Mouse (Mus musculus) heart, embryonic 12.5 days (tissue): ENCODE measurements at regions not wholly inside any gene's neighbourhood (a gene's known extent, or its start where the extent isn't known, plus 50 kb on each side); places are given as distances from the start of the nearest gene placed in this dataset.
A peak's percentile ranks its signal among the peaks of the same experiment; 100 is the strongest.

Experiments used
- ATAC-seq: fragments of 200-750 bp; cut with Nextera tagmentation; 2 replicates; pipeline ENCODE4 v1.8.0; 2017; ENCODE audit warnings: moderate TSS enrichment, moderate library complexity; ENCODE audit not compliant: insufficient number of reproducible peaks, low FRiP score
- H3K27ac ChIP-seq: fragments of 300-500 bp; sonication (generic); 2 replicates; pipeline ENCODE4 v1.5.1; 2016; ENCODE audit warnings: mild to moderate bottlenecking, moderate library complexity; ENCODE audit not compliant: poor library complexity, severe bottlenecking
- H3K27me3 ChIP-seq: fragments of 300-500 bp; sonication (generic); replicated peaks from 2 replicates; pipeline ENCODE4 v1.6.1; 2016; ENCODE audit warnings: mild to moderate bottlenecking, moderate library complexity
- H3K36me3 ChIP-seq: fragments of 300-500 bp; sonication (generic); 2 replicates; pipeline ENCODE4 v1.6.1; 2016; ENCODE audit warnings: mild to moderate bottlenecking, moderate library complexity
- H3K4me1 ChIP-seq: fragments of 300-500 bp; sonication (generic); replicated peaks from 2 replicates; pipeline ENCODE4 v1.6.1; 2016; ENCODE audit warnings: mild to moderate bottlenecking
- H3K4me2 ChIP-seq: fragments of 300-500 bp; sonication (generic); 2 replicates; pipeline ENCODE4 v1.6.1; 2016; ENCODE audit warnings: mild to moderate bottlenecking, moderate library complexity
- H3K4me3 ChIP-seq: fragments of 300-500 bp; sonication (generic); 2 replicates; pipeline ENCODE4 v1.5.1; 2016; ENCODE audit warnings: mild to moderate bottlenecking
- H3K9ac ChIP-seq: fragments of 300-500 bp; sonication (generic); 2 replicates; pipeline ENCODE4 v1.6.1; 2016; ENCODE audit warnings: mild to moderate bottlenecking, moderate library complexity
- H3K9me3 ChIP-seq: fragments of 300-500 bp; sonication (generic); replicated peaks from 2 replicates; pipeline ENCODE4 v1.6.1; 2016; ENCODE audit warnings: mild to moderate bottlenecking, moderate library complexity
- WGBS: fragments of 180-500 bp; shearing (Covaris S2); methylation state at CpG from one replicate; pipeline ENCODE4 v1.1.7; 2016; 5-methylcytosine and 5-hydroxymethylcytosine counted together

- WGBS: 68% methylated on average over 7 of the region's 7 CpGs
- no peak overlapping the region for H3K9ac ChIP-seq
- no peak overlapping the region for H3K4me2 ChIP-seq
- no peaks in the 10 kb centered on the region for H3K36me3 ChIP-seq
- H3K9me3 ChIP-seq: no peaks in the 10 kb centered on the region
- no peak for ATAC-seq
- no peaks in the 10 kb centered on the region for H3K27me3 ChIP-seq
- no peaks in the 10 kb centered on the region for H3K4me1 ChIP-seq
- H3K27ac ChIP-seq: no peak overlapping the region
- no peak overlapping the region for H3K4me3 ChIP-seq
Observed at GRCm38 (mm10) chr14:86204582-86204981, 936.5 kb downstream of the Diaph3 start.

GRCm38 (mm10) chr14:86197864-86198263, 943.2 kb downstream of the Diaph3 start:
- H3K36me3 ChIP-seq: no peaks in the 10 kb centered on the region
- H3K27me3 ChIP-seq: no peaks in the 10 kb centered on the region
- WGBS: 81% methylated on average over 4 of the region's 4 CpGs
- no peak overlapping the region for H3K4me2 ChIP-seq
- no peaks in the 10 kb centered on the region for H3K4me1 ChIP-seq
- H3K9ac ChIP-seq: no peak overlapping the region
- no peak overlapping the region for H3K4me3 ChIP-seq
- H3K27ac ChIP-seq: no peak overlapping the region
- H3K9me3 ChIP-seq: no peaks in the 10 kb centered on the region
- no peak for ATAC-seq

GRCm38 (mm10) chr14:86184663-86185381, 956.2 kb downstream of the Diaph3 start:
- Histone ChIP-seq H3K27me3 (no peaks in the 10 kb centered on the region), H3K4me2 (no peak overlapping the region), H3K4me3 (no peak overlapping the region), H3K9ac (no peak overlapping the region), H3K27ac (no peak overlapping the region), H3K4me1 (peaks cover 6% of the 10 kb centered on the region; the same call in 1 of the 2 replicates), H3K9me3 (no peaks in the 10 kb centered on the region), H3K36me3 (no peaks in the 10 kb centered on the region)
- no peak for ATAC-seq
- 61% methylated on average over 4 of the region's 4 CpGs for WGBS

GRCm38 (mm10) chr14:86178517-86178916, 962.5 kb downstream of the Diaph3 start:
- no peak overlapping the region for H3K4me3 ChIP-seq
- WGBS: 63% methylated on average over 4 of the region's 4 CpGs
- no peak for ATAC-seq
- no peaks in the 10 kb centered on the region for H3K4me1 ChIP-seq
- H3K4me2 ChIP-seq: no peak overlapping the region
- no peaks in the 10 kb centered on the region for H3K9me3 ChIP-seq
- H3K27ac ChIP-seq: no peak overlapping the region
- H3K27me3 ChIP-seq: no peaks in the 10 kb centered on the region
- H3K36me3 ChIP-seq: no peaks in the 10 kb centered on the region
- no peak overlapping the region for H3K9ac ChIP-seq

GRCm38 (mm10) chr14:86171118-86171517, 969.9 kb downstream of the Diaph3 start:
- 0 out of 2 replicates have a peak overlapping the region, but pooled peaks have one; percentile 27 for H3K27ac ChIP-seq
- no peak overlapping the region for H3K9ac ChIP-seq
- no peaks in the 10 kb centered on the region for H3K27me3 ChIP-seq
- ATAC-seq: 0 out of 2 replicates have a peak, but pooled peaks have one; percentile 33
- H3K9me3 ChIP-seq: no peaks in the 10 kb centered on the region
- 9% methylated on average over 1 of the region's 1 CpGs for WGBS
- no peak overlapping the region for H3K4me3 ChIP-seq
- no peak overlapping the region for H3K4me2 ChIP-seq
- no peaks in the 10 kb centered on the region for H3K36me3 ChIP-seq
- H3K4me1 ChIP-seq: peaks cover 7% of the 10 kb centered on the region; the same call in 1 of the 2 replicates

- Histone ChIP-seq H3K9ac (no peak overlapping the region), H3K27ac (no peak overlapping the region), H3K4me2 (no peak overlapping the region), H3K27me3 (no peaks in the 10 kb centered on the region), H3K36me3 (no peaks in the 10 kb centered on the region), H3K9me3 (no peaks in the 10 kb centered on the region), H3K4me1 (no peaks in the 10 kb centered on the region), H3K4me3 (no peak overlapping the region)
- 86% methylated on average over 10 of the region's 10 CpGs for WGBS
- ATAC-seq: no peak
Observed at GRCm38 (mm10) chr14:86159151-86159550, 981.9 kb downstream of the Diaph3 start.

GRCm38 (mm10) chr14:86154688-86155087, 986.3 kb downstream of the Diaph3 start:
- no peak overlapping the region for H3K9ac ChIP-seq
- H3K27ac ChIP-seq: no peak overlapping the region
- no peaks in the 10 kb centered on the region for H3K27me3 ChIP-seq
- H3K36me3 ChIP-seq: no peaks in the 10 kb centered on the region
- no peak overlapping the region for H3K4me3 ChIP-seq
- no peaks in the 10 kb centered on the region for H3K9me3 ChIP-seq
- H3K4me2 ChIP-seq: no peak overlapping the region
- no peaks in the 10 kb centered on the region for H3K4me1 ChIP-seq
- WGBS: 88% methylated on average over 3 of the region's 3 CpGs
- ATAC-seq: no peak

- H3K4me2 ChIP-seq: no peak overlapping the region
- H3K4me1 ChIP-seq: no peaks in the 10 kb centered on the region
- H3K9me3 ChIP-seq: no peaks in the 10 kb centered on the region
- H3K27ac ChIP-seq: no peak overlapping the region
- ATAC-seq: no peak
- no peaks in the 10 kb centered on the region for H3K36me3 ChIP-seq
- 86% methylated on average over 1 of the region's 1 CpGs for WGBS
- H3K9ac ChIP-seq: no peak overlapping the region
- H3K4me3 ChIP-seq: no peak overlapping the region
- no peaks in the 10 kb centered on the region for H3K27me3 ChIP-seq
Observed at GRCm38 (mm10) chr14:86151276-86151675, 989.8 kb downstream of the Diaph3 start.

- H3K9ac ChIP-seq: no peak overlapping the region
- no peak for ATAC-seq
- 92% methylated on average over 3 of the region's 3 CpGs for WGBS
- no peaks in the 10 kb centered on the region for H3K36me3 ChIP-seq
- H3K4me1 ChIP-seq: no peaks in the 10 kb centered on the region
- H3K27me3 ChIP-seq: no peaks in the 10 kb centered on the region
- no peak overlapping the region for H3K27ac ChIP-seq
- no peak overlapping the region for H3K4me3 ChIP-seq
- no peak overlapping the region for H3K4me2 ChIP-seq
- no peaks in the 10 kb centered on the region for H3K9me3 ChIP-seq
Observed at GRCm38 (mm10) chr14:86150329-86150866, 990.6 kb downstream of the Diaph3 start.

GRCm38 (mm10) chr14:86115254-86116057, 1025.6 kb downstream of the Diaph3 start:
- Histone ChIP-seq H3K27ac (no peak overlapping the region), H3K9me3 (no peaks in the 10 kb centered on the region), H3K9ac (no peak overlapping the region), H3K4me1 (peaks cover 8% of the 10 kb centered on the region), H3K27me3 (no peaks in the 10 kb centered on the region), H3K36me3 (no peaks in the 10 kb centered on the region), H3K4me2 (no peak overlapping the region), H3K4me3 (no peak overlapping the region)
- WGBS: 36% methylated on average over 4 of the region's 4 CpGs
- no peak for ATAC-seq

- no peak for ATAC-seq
- Histone ChIP-seq H3K4me1 (no peaks in the 10 kb centered on the region), H3K9me3 (no peaks in the 10 kb centered on the region), H3K27ac (no peak overlapping the region), H3K9ac (no peak overlapping the region), H3K27me3 (no peaks in the 10 kb centered on the region), H3K4me3 (no peak overlapping the region), H3K4me2 (no peak overlapping the region), H3K36me3 (no peaks in the 10 kb centered on the region)
- 67% methylated on average over 1 of the region's 1 CpGs for WGBS
Observed at GRCm38 (mm10) chr14:86101497-86101896, 1039.5 kb downstream of the Diaph3 start.
